Mouse (Mus musculus) stomach, postnatal 0 days (tissue): ENCODE results near the gene Plekho2. TPM values are rescaled to one million over a fixed set of nuclear protein-coding genes. Genes with fewer than 3 reads are reported as not detected.

Source experiments
- ATAC-seq: fragments of 200-750 bp; cut with Nextera tagmentation; 2 replicates; pipeline ENCODE4 v1.8.0; 2017; ENCODE audit not compliant: low FRiP score, low TSS enrichment
- DNase-seq: peaks from one replicate; pipeline ENCODE4 v3.0.0-alpha.2; 2016; ENCODE audit warnings: low spot score
- H3K27ac ChIP-seq: fragments of 300-500 bp; sonication (generic); replicated peaks from 2 replicates; pipeline ENCODE4 v1.5.1; 2014; ENCODE audit warnings: mild to moderate bottlenecking, control low read depth
- H3K27me3 ChIP-seq: fragments of 300-500 bp; sonication (generic); 2 replicates; pipeline ENCODE4 v1.6.1; 2014; ENCODE audit warnings: low read length; ENCODE audit not compliant: control insufficient read depth, insufficient read depth
- H3K36me3 ChIP-seq: fragments of 300-500 bp; sonication (generic); 2 replicates; pipeline ENCODE4 v1.6.1; 2014; ENCODE audit warnings: low read length, mixed read lengths; ENCODE audit not compliant: control insufficient read depth, insufficient read depth
- H3K4me1 ChIP-seq: fragments of 300-500 bp; sonication (generic); replicated peaks from 2 replicates; pipeline ENCODE4 v1.6.1; 2014; ENCODE audit warnings: antibody characterized with exemption; ENCODE audit not compliant: control insufficient read depth, insufficient read depth
- H3K4me2 ChIP-seq: fragments of 300-500 bp; sonication (generic); replicated peaks from 2 replicates; pipeline ENCODE4 v1.6.1; 2014; ENCODE audit warnings: low read depth, mild to moderate bottlenecking, control low read depth, moderate library complexity
- H3K4me3 ChIP-seq: fragments of 300-500 bp; sonication (generic); 2 replicates; pipeline ENCODE4 v1.5.1; 2014; ENCODE audit warnings: low read depth, low read length, control low read depth
- H3K9ac ChIP-seq: fragments of 300-500 bp; sonication (generic); 2 replicates; pipeline ENCODE4 v1.6.1; 2014; ENCODE audit warnings: mild to moderate bottlenecking, low read length, control low read depth, mixed read lengths
- H3K9me3 ChIP-seq: fragments of 300-500 bp; sonication (generic); 2 replicates; pipeline ENCODE4 v1.6.1; 2016; ENCODE audit warnings: low read length; ENCODE audit not compliant: control insufficient read depth
- CTCF ChIP-seq: IDR thresholded peaks from 2 replicates; pipeline ENCODE4 v1.5.1; 2016; ENCODE audit warnings: antibody characterized with exemption, low read depth, mild to moderate bottlenecking, moderate library complexity
- EP300 ChIP-seq: optimal IDR thresholded peaks from 2 replicates; pipeline ENCODE3; 2016; ENCODE audit warnings: antibody characterized with exemption
- WGBS: fragments of 180-500 bp; shearing (Covaris S2); extraction: QIAGEN DNeasy Blood & Tissue Kit; methylation state at CpG from one replicate; pipeline ENCODE4 v1.1.7; 2014; 5-methylcytosine and 5-hydroxymethylcytosine counted together
- polyA plus RNA-seq: library from polyadenylated mRNA; unstranded; fragments of >200 nt; fragmentation: Nextera tagmentation; extraction: Ambion mirVana; gene quantifications from 2 replicates; pipeline ENCODE4 v1.2.1, GENCODE M21; 2015

The Plekho2 gene
- polyA plus RNA-seq, 1 experiment from 2014 or later: 9.6 TPM

DNA sequence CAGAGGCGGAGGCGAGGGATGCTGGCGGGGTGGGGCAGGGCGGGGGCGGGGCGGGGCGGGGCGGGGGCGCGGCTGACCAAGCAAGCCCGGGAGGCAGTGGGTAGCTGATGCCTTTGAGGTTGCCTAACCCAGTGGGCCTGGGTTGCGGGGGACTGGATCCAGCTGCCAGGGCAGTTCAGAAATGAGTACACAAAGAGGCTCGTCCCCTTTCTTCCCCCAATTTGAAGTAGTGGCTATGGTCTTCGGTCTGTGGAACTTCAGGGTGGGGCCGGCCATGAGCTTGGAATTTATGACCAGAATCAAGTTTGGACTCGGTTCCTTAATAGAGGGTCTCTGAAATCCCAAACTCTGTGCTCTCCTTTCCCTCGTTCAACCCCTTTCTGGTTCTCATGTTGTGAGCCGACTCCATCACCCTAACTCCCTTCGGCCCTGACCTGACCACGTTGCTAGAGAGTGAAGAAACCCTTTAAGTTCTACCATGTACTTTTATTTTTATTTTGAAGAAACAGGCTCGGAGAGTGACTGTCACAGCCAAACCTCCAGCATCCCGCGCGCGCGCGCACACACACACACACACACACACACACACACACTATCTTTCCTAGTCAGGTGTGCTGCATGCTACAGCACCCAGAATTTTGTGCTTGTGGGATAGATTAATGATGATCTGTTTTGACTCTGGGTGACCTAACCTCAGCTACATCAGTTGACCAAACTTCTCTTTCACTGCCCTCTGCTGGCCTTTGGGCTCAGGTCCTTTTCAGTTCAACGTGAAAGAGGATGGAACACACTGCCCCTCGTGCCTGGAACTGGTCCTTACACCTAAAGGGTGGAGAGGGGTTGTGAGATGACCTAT is 789 bp upstream of the Plekho2 start:
- peak overlapping the region; percentile 43 for H3K9ac ChIP-seq
- peak overlapping the region; percentile 66 for H3K4me3 ChIP-seq
- DNase-seq (peak; percentile 86), ATAC-seq (peak; percentile 65)
- peak overlapping the region; percentile 85 for H3K27ac ChIP-seq
- H3K27me3 ChIP-seq: no peaks in the 10 kb centered on the region
- 6% methylated on average over 23 of the region's 29 CpGs for WGBS
- H3K9me3 ChIP-seq: no peaks in the 10 kb centered on the region
- H3K4me1 ChIP-seq: peaks cover 2% of the 10 kb centered on the region; the same call in 1 of the 2 replicates
- no peaks in the 10 kb centered on the region for H3K36me3 ChIP-seq
- no peak for TF ChIP-seq EP300
- peak; percentile 100 for TF ChIP-seq CTCF
- H3K4me2 ChIP-seq: peak overlapping the region; percentile 62

- H3K27me3 ChIP-seq: no peaks in the 10 kb centered on the region
- ATAC-seq: no peak
- no peaks in the 10 kb centered on the region for H3K9me3 ChIP-seq
- no peaks in the 10 kb centered on the region for H3K36me3 ChIP-seq
- peak overlapping the region; percentile 69 for H3K9ac ChIP-seq
- peak overlapping the region; percentile 66 for H3K4me3 ChIP-seq
- no peak for DNase-seq
- H3K4me1 ChIP-seq: peaks cover 2% of the 10 kb centered on the region; the same call in 1 of the 2 replicates
- peak overlapping the region; percentile 62 for H3K4me2 ChIP-seq
- peak overlapping the region; percentile 82 for H3K27ac ChIP-seq
- whole genome bisulfite sequencing: 31% methylated on average over 9 of the region's 9 CpGs
- no peak for TF ChIP-seq CTCF
- TF ChIP-seq EP300: no peak
Measured at GRCm38 (mm10) chr9:65578801-65579249, 1.0 kb downstream of the Plekho2 start.

GRCm38 (mm10) chr9:65577511-65578196 is 2.2 kb downstream of the Plekho2 start:
- peaks cover 2% of the 10 kb centered on the region; the same call in 1 of the 2 replicates for H3K4me1 ChIP-seq
- peak overlapping the region; percentile 62 for H3K4me2 ChIP-seq
- no peak overlapping the region for H3K9ac ChIP-seq
- no peak for ATAC-seq
- DNase-seq: no peak
- no peaks in the 10 kb centered on the region for H3K9me3 ChIP-seq
- peak; percentile 47 for TF ChIP-seq CTCF
- TF ChIP-seq EP300: no peak
- WGBS: 83% methylated on average over 4 of the region's 4 CpGs
- H3K27ac ChIP-seq: peak overlapping the region; percentile 20
- H3K36me3 ChIP-seq: peaks cover 3% of the 10 kb centered on the region; the same call in 1 of the 2 replicates
- H3K27me3 ChIP-seq: no peaks in the 10 kb centered on the region
- H3K4me3 ChIP-seq: peak overlapping the region; percentile 66

DNA sequence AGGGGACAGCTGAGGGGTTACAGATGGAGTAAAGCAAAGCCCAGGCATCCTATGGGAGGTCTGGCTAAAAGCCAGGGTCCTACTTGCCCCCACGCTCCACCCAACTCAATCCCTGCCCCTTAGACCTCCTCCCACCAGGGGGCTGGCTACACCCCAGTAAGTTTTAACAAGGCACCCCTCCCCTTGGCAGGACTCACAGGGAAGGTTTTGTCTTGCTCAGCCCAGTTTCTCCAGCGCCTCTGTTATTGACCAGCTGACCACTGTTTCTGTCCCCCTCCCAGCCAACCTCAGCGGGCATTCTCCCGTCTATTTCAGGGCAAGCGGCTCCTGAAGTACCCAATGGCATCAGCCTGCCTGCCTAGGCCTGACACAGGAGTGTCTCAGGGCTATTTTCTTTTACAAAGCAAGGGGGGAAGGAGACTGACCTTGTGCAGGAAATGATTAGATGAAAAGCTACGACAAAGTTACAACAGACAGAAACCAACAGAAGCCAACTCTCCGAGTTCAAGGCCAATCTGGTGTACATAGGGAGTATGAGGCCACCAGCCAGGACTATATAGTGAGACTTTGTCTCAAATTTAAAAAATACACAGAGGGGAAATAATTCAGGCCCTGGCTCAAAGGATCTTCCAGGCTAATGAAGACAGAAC is 2.9 kb downstream of the Plekho2 start:
- H3K27me3 ChIP-seq: no peaks in the 10 kb centered on the region
- DNase-seq (no peak), ATAC-seq (no peak)
- peak overlapping the region; percentile 31; the same call in 1 of the 2 replicates for H3K4me2 ChIP-seq
- peak overlapping the region; percentile 47 for H3K9ac ChIP-seq
- H3K9me3 ChIP-seq: no peaks in the 10 kb centered on the region
- TF ChIP-seq CTCF: peak; percentile 34; the same call in 1 of the 2 replicates
- TF ChIP-seq EP300: no peak
- WGBS: 49% methylated on average over 7 of the region's 7 CpGs
- peaks cover 4% of the 10 kb centered on the region; the same call in 1 of the 2 replicates for H3K36me3 ChIP-seq
- peak overlapping the region; percentile 20 for H3K27ac ChIP-seq
- peaks cover 2% of the 10 kb centered on the region; the same call in 1 of the 2 replicates for H3K4me1 ChIP-seq
- H3K4me3 ChIP-seq: peak overlapping the region; percentile 6; the same call in 1 of the 2 replicates

- WGBS: 52% methylated on average over 8 of the region's 8 CpGs
- H3K9ac ChIP-seq: no peak overlapping the region
- peaks cover 2% of the 10 kb centered on the region; the same call in 1 of the 2 replicates for H3K4me1 ChIP-seq
- TF ChIP-seq CTCF: no peak
- no peak for TF ChIP-seq EP300
- H3K36me3 ChIP-seq: peaks cover 7% of the 10 kb centered on the region; the same call in 1 of the 2 replicates
- 0 out of 2 replicates have a peak overlapping the region, but pooled peaks have one; percentile 5 for H3K27ac ChIP-seq
- no peak for DNase-seq
- no peak for ATAC-seq
- H3K27me3 ChIP-seq: no peaks in the 10 kb centered on the region
- no peaks in the 10 kb centered on the region for H3K9me3 ChIP-seq
- H3K4me3 ChIP-seq: no peak overlapping the region
- H3K4me2 ChIP-seq: no peak overlapping the region
Measured at GRCm38 (mm10) chr9:65575393-65576196, 4.2 kb downstream of the Plekho2 start.
